In genomic region chr2:165751068-165751467, GRCm38 (mm10) we compare ENCODE assay signal across 8 mouse cellular contexts.
A peak's percentile ranks its signal among the peaks of the same experiment; 100 is the strongest.
DNase-seq lines count a peak whose midpoint lies in the region; ATAC-seq and TF ChIP-seq lines count a peak whose summit lies in the region.

No protein-coding gene starts in this region.

- peak; percentile 48 for TF ChIP-seq CTCF in left cerebral cortex, adult 2 months (IDR thresholded peaks at IDR 0.05)

- H3K9ac ChIP-seq in heart, embryonic 15.5 days = no peak overlapping the region
- no peak overlapping the region for H3K9ac ChIP-seq in neural tube, embryonic 13.5 days

- no peaks in the 10 kb centered on the region for H3K36me3 ChIP-seq in heart, embryonic 15.5 days
- no peaks in the 10 kb centered on the region for H3K36me3 ChIP-seq in neural tube, embryonic 13.5 days

- no peaks in the 10 kb centered on the region for H3K4me1 ChIP-seq in heart, embryonic 15.5 days (replicated peaks)
- peaks cover 13% of the 10 kb centered on the region for H3K4me1 ChIP-seq in neural tube, embryonic 13.5 days (replicated peaks)

- H3K4me3 ChIP-seq in left cerebral cortex, adult 2 months = no peak overlapping the region
- no peak overlapping the region for H3K4me3 ChIP-seq in heart, embryonic 15.5 days
- no peak overlapping the region for H3K4me3 ChIP-seq in neural tube, embryonic 13.5 days

- intact Hi-C loops in left cerebral cortex, adult 2 months (cut with DNase I) = loop anchor here (1.0 kb wide), 1 partner anchor 222 kb away; no protein-coding TSS in a partner anchor
- intact Hi-C loops in left cerebral cortex, postnatal 4 days (cut with DNase I) = loop anchor here (5.0 kb wide), 1 partner anchor 224 kb away; no protein-coding TSS in a partner anchor

- peak overlapping the region; percentile 36; the same call in 1 of the 2 replicates for H3K4me2 ChIP-seq in heart, embryonic 15.5 days
- H3K4me2 ChIP-seq in neural tube, embryonic 13.5 days = no peak overlapping the region

- 25% methylated on average over 7 of the region's 7 CpGs for WGBS in heart, embryonic 15.5 days
- 21% methylated on average over 7 of the region's 7 CpGs for WGBS in neural tube, embryonic 13.5 days

- no peak for ATAC-seq in heart, embryonic 15.5 days (replicated peaks; ENCODE audit: insufficient number of reproducible peaks, insufficient read depth, low FRiP score, low read depth)
- ATAC-seq in neural tube, embryonic 13.5 days (ENCODE audit: low read depth) = peak; percentile 19; the same call in 1 of the 2 replicates

- peaks cover 15% of the 10 kb centered on the region for H3K27me3 ChIP-seq in heart, embryonic 15.5 days
- H3K27me3 ChIP-seq in neural tube, embryonic 13.5 days = 0 out of 2 replicates have a peak, but pooled peaks cover 4% of the 10 kb centered on the region

- H3K27ac ChIP-seq in left cerebral cortex, adult 2 months = no peak overlapping the region
- H3K27ac ChIP-seq in heart, embryonic 15.5 days = no peak overlapping the region
- no peak overlapping the region for H3K27ac ChIP-seq in neural tube, embryonic 13.5 days (replicated peaks)

- DNase-seq in adrenal gland, postnatal 36 days = peak; percentile 20 to 37
- no peak for DNase-seq in adrenal gland, adult 8-10 months
- peak in 1 of 2 experiments; percentile 26 for DNase-seq in left cerebral cortex, adult 2 months (ENCODE audit: extremely low spot score in 1 of 2, low spot score in 2 of 2)
- DNase-seq in left cerebral cortex, postnatal 4 days = no peak
- DNase-seq in Muller cell, postnatal 12 days (ENCODE audit: inconsistent ontology term) = peak; percentile 46
- DNase-seq in urinary bladder, postnatal 25 days (ENCODE audit: low spot score) = no peak

- no peaks in the 10 kb centered on the region for H3K9me3 ChIP-seq in heart, embryonic 15.5 days (replicated peaks)
- no peaks in the 10 kb centered on the region for H3K9me3 ChIP-seq in neural tube, embryonic 13.5 days

Comparison
In these comparisons a context has a peak if more than half of its experiments do, and no peak if none do; other contexts are left out.
1. DNase-seq: peak in adrenal gland, postnatal 36 days (2 of 2) and Muller cell, postnatal 12 days (single experiment); none in adrenal gland, adult 8-10 months (single experiment), left cerebral cortex, postnatal 4 days (single experiment) and urinary bladder, postnatal 25 days (single experiment).